Mouse (Mus musculus) stomach, postnatal 0 days (tissue): ENCODE results near the gene Slc25a13. TPM values are rescaled to one million over a fixed set of nuclear protein-coding genes. Genes with fewer than 3 reads are reported as not detected.

Experiments used
- ATAC-seq: fragments of 200-750 bp; cut with Nextera tagmentation; 2 replicates; pipeline ENCODE4 v1.8.0; 2017; ENCODE audit not compliant: low FRiP score, low TSS enrichment
- DNase-seq: peaks from one replicate; pipeline ENCODE4 v3.0.0-alpha.2; 2016; ENCODE audit warnings: low spot score
- H3K27ac ChIP-seq: fragments of 300-500 bp; sonication (generic); replicated peaks from 2 replicates; pipeline ENCODE4 v1.5.1; 2014; ENCODE audit warnings: mild to moderate bottlenecking, control low read depth
- H3K27me3 ChIP-seq: fragments of 300-500 bp; sonication (generic); 2 replicates; pipeline ENCODE4 v1.6.1; 2014; ENCODE audit warnings: low read length; ENCODE audit not compliant: control insufficient read depth, insufficient read depth
- H3K36me3 ChIP-seq: fragments of 300-500 bp; sonication (generic); 2 replicates; pipeline ENCODE4 v1.6.1; 2014; ENCODE audit warnings: low read length, mixed read lengths; ENCODE audit not compliant: control insufficient read depth, insufficient read depth
- H3K4me1 ChIP-seq: fragments of 300-500 bp; sonication (generic); replicated peaks from 2 replicates; pipeline ENCODE4 v1.6.1; 2014; ENCODE audit warnings: antibody characterized with exemption; ENCODE audit not compliant: control insufficient read depth, insufficient read depth
- H3K4me2 ChIP-seq: fragments of 300-500 bp; sonication (generic); replicated peaks from 2 replicates; pipeline ENCODE4 v1.6.1; 2014; ENCODE audit warnings: low read depth, mild to moderate bottlenecking, control low read depth, moderate library complexity
- H3K4me3 ChIP-seq: fragments of 300-500 bp; sonication (generic); 2 replicates; pipeline ENCODE4 v1.5.1; 2014; ENCODE audit warnings: low read depth, low read length, control low read depth
- H3K9ac ChIP-seq: fragments of 300-500 bp; sonication (generic); 2 replicates; pipeline ENCODE4 v1.6.1; 2014; ENCODE audit warnings: mild to moderate bottlenecking, low read length, control low read depth, mixed read lengths
- H3K9me3 ChIP-seq: fragments of 300-500 bp; sonication (generic); 2 replicates; pipeline ENCODE4 v1.6.1; 2016; ENCODE audit warnings: low read length; ENCODE audit not compliant: control insufficient read depth
- CTCF ChIP-seq: IDR thresholded peaks from 2 replicates; pipeline ENCODE4 v1.5.1; 2016; ENCODE audit warnings: antibody characterized with exemption, low read depth, mild to moderate bottlenecking, moderate library complexity
- EP300 ChIP-seq: optimal IDR thresholded peaks from 2 replicates; pipeline ENCODE3; 2016; ENCODE audit warnings: antibody characterized with exemption
- WGBS: fragments of 180-500 bp; shearing (Covaris S2); extraction: QIAGEN DNeasy Blood & Tissue Kit; methylation state at CpG from one replicate; pipeline ENCODE4 v1.1.7; 2014; 5-methylcytosine and 5-hydroxymethylcytosine counted together
- polyA plus RNA-seq: library from polyadenylated mRNA; unstranded; fragments of >200 nt; fragmentation: Nextera tagmentation; extraction: Ambion mirVana; gene quantifications from 2 replicates; pipeline ENCODE4 v1.2.1, GENCODE M21; 2015

Slc25a13 gene
- polyA plus RNA-seq, 1 experiment from 2014 or later, result 18.5 TPM

DNA sequence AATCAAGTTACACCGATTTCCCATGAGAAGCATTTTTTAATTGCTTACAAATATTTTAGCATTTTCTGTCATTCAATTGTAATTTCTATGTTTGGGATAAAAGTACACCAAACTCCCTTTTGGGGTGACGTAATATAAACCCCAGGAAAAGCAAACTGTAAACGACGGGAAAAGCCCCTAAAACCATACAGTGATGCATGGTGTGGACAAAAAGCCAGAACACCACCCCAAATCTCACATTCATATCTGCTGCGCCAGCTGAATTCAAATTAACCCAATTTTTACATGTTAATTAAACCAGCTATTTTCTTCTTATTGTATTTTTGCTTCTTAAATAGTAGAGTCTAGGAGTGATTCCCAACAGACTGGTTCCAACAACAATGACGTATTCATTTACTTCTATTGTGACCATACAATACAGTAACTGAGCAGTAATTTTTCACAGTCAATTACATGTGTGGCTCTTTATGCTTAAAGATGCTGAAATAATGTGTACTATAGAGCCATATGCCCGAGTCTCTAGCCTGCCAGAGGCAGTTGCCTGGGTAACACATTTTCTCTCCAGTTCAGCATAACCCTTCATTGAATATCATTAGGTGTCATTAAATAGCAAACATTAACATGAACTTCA lies 53.9 kb downstream of the Slc25a13 start:
- no peak for TF ChIP-seq CTCF
- TF ChIP-seq EP300, result no peak
- WGBS, result 81% methylated on average over 7 of the region's 7 CpGs
- no peak for ATAC-seq

GRCm38 (mm10) chr6:6162146-6162545 lies 54.8 kb downstream of the Slc25a13 start:
- no peak for TF ChIP-seq CTCF
- DNase-seq (no peak), ATAC-seq (no peak)
- Histone ChIP-seq H3K4me2 (no peak overlapping the region), H3K9ac (no peak overlapping the region), H3K9me3 (no peaks in the 10 kb centered on the region), H3K4me1 (no peaks in the 10 kb centered on the region), H3K27me3 (no peaks in the 10 kb centered on the region), H3K27ac (no peak overlapping the region), H3K4me3 (no peak overlapping the region), H3K36me3 (no peaks in the 10 kb centered on the region)
- WGBS, result 80% methylated on average over 6 of the region's 6 CpGs

More for the DNA sequence above, 53.9 kb downstream of the Slc25a13 start:
- Histone ChIP-seq H3K4me1 (no peaks in the 10 kb centered on the region), H3K36me3 (no peaks in the 10 kb centered on the region), H3K27me3 (no peaks in the 10 kb centered on the region), H3K9me3 (no peaks in the 10 kb centered on the region), H3K9ac (no peak overlapping the region), H3K4me2 (no peak overlapping the region), H3K27ac (no peak overlapping the region), H3K4me3 (no peak overlapping the region)
- DNase-seq, result no peak

DNA sequence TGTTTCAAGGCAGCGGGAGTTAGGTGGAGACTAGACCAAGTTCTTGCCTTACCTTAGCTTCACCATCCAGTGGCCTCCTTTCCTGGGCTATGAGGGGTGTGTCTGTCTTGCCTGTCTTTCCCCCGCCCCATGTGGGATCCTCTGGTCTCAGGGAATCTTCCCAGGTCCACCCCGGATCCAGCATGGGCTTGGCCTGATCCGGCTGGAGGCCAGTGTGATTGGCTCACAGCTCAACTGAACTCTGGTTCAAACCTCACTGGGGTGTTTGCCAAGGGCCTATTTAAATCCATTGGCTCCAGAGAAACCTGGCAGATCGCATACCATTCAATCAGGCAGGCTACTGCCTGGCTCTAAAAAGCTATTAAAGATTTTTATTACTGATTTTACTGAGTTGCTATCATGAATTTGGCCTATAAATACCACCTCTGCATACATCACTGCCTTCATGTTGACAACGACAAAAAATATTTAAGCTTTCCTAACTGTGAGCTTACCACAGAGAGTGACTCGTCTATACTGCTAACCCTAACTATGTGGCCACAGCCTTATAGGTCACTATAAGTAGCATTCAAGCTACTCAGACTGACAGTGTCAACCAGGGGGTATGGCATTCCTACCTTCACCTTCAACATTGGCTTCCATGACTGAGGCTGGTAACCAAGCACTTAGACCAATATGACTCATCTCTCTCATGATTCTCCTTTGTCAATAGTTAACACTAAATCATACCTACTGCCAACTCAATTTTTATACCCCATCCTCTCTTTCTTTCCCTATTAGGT lies 56.1 kb downstream of the Slc25a13 start:
- Histone ChIP-seq H3K9ac (no peak overlapping the region), H3K4me1 (no peaks in the 10 kb centered on the region), H3K9me3 (no peaks in the 10 kb centered on the region), H3K4me2 (no peak overlapping the region), H3K27ac (no peak overlapping the region), H3K36me3 (no peaks in the 10 kb centered on the region), H3K4me3 (no peak overlapping the region), H3K27me3 (no peaks in the 10 kb centered on the region)
- no peak for TF ChIP-seq EP300
- ATAC-seq (no peak), DNase-seq (no peak)
- WGBS, result 73% methylated on average over 7 of the region's 7 CpGs

DNA sequence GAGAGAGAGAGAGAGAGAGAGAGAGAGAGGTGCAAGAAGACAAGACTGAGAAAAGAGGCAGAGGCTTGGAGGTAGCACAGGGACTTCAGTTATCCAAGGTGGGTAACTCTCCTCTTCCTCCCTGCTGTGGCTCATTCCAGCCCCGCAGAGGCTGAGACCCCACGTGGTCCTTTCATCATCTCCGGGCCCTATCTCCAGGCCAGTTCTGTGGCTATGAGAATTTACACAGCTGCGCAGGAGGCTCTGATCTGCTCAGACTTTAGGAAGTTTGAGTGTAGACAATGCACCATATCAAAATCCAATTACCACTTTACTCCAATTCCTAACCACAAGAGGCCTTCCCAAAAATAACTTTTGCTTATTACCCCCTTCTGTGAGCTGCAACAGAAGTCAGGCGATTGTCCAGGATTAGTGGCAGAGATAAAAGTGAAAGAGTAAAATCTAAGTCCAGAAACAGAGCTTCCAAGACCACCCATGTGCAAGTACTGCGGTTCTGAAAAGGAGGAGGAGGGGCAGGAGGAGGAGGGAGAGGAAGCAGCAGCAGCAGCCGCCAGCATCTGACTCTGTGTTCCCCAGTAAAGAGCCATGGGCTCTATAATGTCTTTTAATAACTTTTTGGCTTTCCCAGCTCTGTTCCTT lies 57.6 kb downstream of the Slc25a13 start:
- Histone ChIP-seq H3K4me1 (no peaks in the 10 kb centered on the region), H3K9ac (no peak overlapping the region), H3K27me3 (no peaks in the 10 kb centered on the region), H3K4me2 (no peak overlapping the region), H3K27ac (no peak overlapping the region), H3K9me3 (no peaks in the 10 kb centered on the region), H3K4me3 (no peak overlapping the region), H3K36me3 (no peaks in the 10 kb centered on the region)
- WGBS, result 30% methylated on average over 7 of the region's 7 CpGs
- no peak for ATAC-seq
- TF ChIP-seq CTCF (no peak), EP300 (no peak)
- DNase-seq, result no peak

DNA sequence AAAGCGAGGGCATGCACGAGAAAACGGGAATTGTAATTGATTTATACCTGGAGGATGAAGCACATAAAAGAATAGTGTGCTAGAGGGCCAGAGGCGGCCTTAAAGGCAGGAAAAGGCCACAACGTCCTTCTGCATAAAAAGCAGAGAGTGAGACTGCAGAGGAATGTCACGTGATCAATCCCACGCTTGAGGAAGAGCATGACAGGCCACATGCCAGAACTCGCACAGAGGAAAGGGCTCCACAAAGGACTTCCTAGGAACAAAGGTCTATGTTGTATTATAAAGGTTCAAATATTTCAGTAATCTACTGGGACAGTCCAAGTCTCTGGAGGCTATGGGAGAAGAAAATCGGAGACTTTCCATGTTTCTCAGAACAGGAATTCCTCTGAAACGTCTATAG lies 63.5 kb downstream of the Slc25a13 start:
- DNase-seq, result no peak
- 55% methylated on average over 10 of the region's 10 CpGs for WGBS
- no peaks in the 10 kb centered on the region for H3K36me3 ChIP-seq

DNA sequence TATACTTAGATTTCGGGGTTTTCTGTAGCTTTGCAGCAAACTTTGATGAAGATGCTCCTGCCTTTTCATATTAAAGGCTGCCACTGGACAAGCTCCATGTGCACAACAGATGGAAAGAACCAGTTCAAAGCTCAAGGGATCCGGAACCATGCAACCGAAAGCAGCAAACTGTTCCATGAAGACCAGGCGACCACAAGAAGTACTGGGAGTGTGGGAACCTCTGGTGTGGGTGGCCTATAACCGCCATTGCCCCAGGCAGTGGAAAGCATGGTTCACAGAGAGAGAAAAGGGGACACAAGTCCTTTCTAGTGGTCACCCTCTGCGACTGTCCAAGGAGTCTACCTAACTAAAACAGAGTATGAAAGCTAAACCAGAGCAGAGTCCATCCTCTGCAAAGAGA lies 66.2 kb downstream of the Slc25a13 start:
- Histone ChIP-seq H3K9ac (no peak overlapping the region), H3K9me3 (no peaks in the 10 kb centered on the region), H3K27me3 (no peaks in the 10 kb centered on the region), H3K4me2 (no peak overlapping the region), H3K4me3 (no peak overlapping the region), H3K27ac (no peak overlapping the region), H3K36me3 (no peaks in the 10 kb centered on the region), H3K4me1 (no peaks in the 10 kb centered on the region)
- DNase-seq (no peak), ATAC-seq (no peak)
- 98% methylated on average over 6 of the region's 6 CpGs for WGBS
- TF ChIP-seq CTCF (no peak), EP300 (no peak)

More for the DNA sequence above, 63.5 kb downstream of the Slc25a13 start:
- H3K27me3 ChIP-seq, result no peaks in the 10 kb centered on the region
- no peaks in the 10 kb centered on the region for H3K4me1 ChIP-seq
- no peak for TF ChIP-seq CTCF
- TF ChIP-seq EP300, result no peak
- H3K9ac ChIP-seq, result no peak overlapping the region
- H3K27ac ChIP-seq, result no peak overlapping the region
- H3K4me2 ChIP-seq, result no peak overlapping the region
- ATAC-seq, result no peak
- H3K9me3 ChIP-seq, result no peaks in the 10 kb centered on the region
- no peak overlapping the region for H3K4me3 ChIP-seq
